Mouse (Mus musculus) heart, postnatal 0 days (tissue): Measurements from ENCODE around the gene H2al1b.

Experiments
- CTCF ChIP-seq: IDR thresholded peaks from 2 replicates; pipeline ENCODE4 v1.5.1; 2016; ENCODE audit warnings: antibody characterized with exemption, control low read depth, low read depth
- EP300 ChIP-seq: IDR thresholded peaks from 2 replicates; pipeline ENCODE4 v1.6.1; 2016; ENCODE audit warnings: antibody characterized with exemption, low read depth

- TF ChIP-seq CTCF, result no peak
- TF ChIP-seq EP300, result no peak
These were observed 37.3 kb upstream of the H2al1b start for GRCm38 (mm10) chrX:11264918-11265317.
